Mouse (Mus musculus) MN1 (cell line): ENCODE measurements around the gene Allc.

ENCODE experiments used
- DNase-seq: peaks from one replicate; pipeline ENCODE4 v3.0.0-alpha.2; 2016; ENCODE audit warnings: low spot score

The Allc gene

DNA sequence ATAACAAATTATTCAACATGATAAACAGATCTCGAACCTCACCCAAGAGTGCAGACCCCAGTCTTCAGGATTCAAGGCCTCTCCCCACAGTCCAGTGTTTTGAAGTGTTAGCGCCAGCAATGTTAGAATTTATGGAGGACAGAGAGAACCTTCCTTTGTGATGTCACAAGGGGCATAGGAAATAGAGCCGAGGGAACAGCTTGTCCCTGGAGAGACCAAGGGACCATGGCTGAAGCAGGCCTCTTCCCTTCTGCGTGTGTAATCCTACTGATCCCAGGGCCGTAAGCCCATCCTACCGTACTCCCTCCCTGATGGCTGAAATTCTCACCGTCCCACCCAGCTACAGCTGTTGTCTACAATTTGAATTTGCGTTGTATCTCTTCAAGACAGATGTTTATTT is at the start of gene Allc:
Allc (minus strand) TSS at position 101 of the 400 bp plus-strand sequence.
- no peak for DNase-seq

DNA sequence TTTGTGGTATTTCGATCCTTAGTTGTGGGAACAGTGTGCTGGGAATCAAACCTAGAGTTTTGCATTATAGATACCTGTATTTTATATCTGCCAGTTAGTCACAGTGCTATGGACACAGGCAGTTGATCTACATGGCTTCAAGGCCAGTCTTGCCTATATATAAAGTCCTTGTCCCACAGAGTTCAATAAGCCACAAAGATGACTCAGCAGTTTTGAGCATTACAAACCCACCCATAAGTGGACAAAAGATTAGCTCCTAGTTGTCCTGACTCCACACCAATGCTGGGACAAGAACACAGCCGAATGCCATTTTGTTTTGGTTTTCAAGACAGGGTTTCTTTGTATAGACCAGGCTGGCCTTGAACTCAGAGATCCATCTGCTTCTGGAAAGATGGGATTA is 46.1 kb upstream of the Allc start:
- DNase-seq, result no peak

DNA sequence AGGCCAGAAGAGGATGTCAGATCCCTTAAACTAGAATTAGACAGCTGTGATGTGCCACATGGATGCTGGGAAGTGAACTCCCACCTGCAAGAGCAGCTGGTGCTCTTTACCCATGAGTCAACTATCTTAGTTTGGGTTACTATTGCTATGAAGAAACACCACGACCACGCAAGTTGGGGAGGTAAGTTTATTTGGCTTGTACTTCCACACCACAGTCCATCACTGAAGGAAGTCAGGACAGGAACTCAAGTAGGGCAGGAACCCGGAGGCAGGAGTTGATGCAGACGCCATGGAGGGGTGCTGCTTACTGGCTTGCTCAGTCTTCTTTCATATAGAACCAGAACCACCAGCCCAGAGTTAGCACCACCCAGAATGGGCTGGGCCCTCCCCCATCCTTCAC is 44.8 kb upstream of the Allc start:
- DNase-seq, result no peak

DNA sequence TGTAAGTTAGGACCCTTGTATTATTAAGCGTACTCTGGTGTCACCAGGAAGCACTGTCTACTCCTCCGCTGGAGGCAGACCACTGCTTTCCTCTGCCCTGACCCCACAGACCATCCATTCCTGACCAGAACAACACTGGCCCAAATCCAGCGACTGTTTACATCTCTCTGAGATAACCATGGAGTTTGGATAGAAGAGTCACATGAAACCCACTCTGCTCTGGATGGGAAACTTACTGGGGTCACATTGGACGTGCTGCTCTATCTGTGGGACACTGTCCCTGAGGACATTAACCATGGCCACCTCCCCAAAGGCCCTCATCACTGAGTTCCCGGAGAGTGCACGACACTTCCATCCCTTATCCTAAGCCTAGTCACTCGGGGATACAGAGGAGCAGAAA is 43.1 kb upstream of the Allc start:
- DNase-seq, result no peak

DNA sequence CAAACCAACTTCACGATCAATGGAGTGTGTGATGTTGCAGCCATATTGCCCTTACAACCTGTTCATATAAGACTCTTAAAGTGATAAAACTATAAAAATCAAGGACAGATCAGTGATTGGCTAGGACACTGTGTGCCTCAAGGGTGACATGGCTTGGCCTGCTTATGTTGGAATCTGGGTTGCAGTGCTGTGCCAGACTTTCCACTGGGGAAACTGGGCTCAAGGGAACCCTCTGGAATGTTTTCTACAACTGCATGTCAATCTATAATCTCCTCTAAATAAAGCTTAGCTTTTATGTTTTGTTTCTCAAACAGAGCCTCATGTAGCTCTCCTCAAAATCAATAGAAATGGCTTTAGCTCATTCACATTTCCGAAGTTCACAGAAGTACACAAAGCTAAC is 41.9 kb upstream of the Allc start:
- DNase-seq, result no peak

DNA sequence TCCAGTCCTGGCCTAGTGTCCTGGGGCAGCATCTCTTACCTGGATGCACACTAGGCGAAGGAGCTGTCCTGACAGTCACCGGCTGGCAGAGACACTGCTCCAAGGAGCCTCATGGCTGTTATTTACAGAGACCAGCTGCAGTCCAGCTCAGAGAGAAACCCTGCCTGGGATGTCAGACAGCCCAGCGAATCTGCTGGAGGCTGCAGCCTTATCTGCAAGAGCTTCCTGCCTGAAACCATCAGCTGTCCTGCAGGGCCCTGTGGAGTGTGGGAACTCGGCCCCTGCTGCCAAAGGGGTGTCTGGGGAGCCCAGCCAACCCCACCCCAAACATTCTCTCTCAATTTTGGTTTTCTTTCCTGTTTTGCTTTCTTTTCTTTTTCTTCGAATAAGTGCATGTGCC is 40.9 kb upstream of the Allc start, which contains the start of gene Colec11:
Colec11 (minus strand) TSS at position 183 of the 400 bp plus-strand sequence.
- no peak for DNase-seq

DNA sequence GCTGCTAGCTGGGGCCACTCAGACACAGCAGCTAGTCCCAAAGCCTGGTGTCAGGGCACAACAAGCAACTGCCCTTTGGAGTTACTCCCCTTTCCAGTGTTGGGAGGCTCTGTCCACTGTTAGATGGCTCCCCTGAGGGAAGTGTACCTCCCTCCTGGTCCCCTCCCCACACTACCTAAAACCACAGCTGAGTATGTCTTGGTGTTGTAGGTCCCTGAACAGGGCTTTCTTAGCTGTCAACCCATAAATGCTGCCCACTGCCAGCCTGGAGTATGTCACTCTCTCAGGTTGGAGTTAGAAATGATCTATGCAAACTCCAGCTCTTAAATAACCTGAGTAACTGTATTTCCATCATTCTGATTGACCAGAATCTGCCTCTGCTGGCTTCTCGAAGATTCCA is 40.3 kb upstream of the Allc start:
- DNase-seq, result no peak

DNA sequence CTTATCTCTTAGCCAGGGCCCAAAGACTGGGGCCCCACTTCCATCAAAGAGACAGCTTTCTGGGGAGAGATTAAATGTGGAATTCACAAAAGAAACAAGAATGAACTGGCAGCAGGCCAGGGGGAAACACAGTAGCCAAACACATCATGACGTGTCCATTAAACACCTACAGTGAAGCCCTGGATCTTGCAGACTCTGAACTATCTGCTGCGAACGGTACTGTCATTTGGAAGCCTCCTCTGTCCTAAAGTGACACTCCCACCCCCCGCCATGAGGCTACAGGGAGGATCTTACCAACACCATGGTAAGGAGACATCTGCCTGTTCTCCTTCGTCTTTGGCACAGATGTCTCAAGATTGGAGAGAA is 39.8 kb upstream of the Allc start:
- no peak for DNase-seq

DNA sequence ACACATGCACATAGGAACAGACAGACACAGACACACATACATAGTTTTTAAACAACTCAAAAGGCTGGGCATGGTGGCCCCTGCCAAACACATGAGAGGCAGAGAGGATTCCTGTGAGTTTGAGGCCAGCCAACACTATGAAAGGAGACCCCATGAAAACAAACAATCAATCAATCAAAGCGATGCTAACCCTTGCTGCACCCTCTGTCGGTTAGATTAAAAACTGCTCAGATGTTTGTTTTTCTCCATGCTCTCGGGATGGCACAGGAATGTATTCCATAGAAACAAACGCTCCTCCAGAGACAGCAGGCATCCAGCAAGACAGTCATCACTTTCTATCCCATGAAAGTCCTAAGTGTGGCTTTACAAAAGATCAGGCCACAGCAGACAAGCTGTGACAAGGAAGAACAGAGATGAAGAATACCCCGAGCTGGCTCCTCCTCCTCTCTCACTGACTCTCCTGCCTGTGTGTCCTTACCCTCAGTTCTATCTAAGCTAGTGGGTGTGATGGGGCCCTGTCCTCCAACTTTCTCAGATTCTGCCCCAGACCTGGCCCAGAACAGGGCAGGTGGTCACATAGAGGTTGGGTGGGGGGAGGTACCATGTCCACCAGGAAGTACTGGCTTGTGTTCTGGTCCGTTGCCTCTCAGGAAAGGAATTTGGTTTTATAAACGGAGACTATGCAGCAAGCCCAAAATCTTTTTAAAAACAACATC is 39.3 kb upstream of the Allc start:
- DNase-seq, result no peak

DNA sequence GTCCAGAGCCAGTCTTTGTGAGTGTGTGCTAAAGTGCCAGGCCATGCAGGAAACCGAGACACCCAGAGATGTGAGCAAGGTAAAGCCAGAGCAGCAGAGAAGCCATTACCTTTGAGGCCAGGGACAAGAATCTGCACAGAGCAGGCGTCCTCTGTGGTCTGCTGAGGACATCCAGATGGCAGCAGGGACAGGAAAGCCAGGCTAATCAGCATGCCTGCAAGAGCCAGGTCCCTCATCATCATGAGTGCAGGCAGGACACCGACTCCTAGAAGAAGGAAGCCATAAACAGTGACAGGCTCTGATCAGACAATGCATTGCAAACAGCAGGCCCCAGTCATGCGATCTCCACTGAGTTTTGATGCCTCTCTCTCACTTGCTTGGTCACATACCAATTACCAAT is 35.0 kb upstream of the Allc start:
- no peak for DNase-seq

DNA sequence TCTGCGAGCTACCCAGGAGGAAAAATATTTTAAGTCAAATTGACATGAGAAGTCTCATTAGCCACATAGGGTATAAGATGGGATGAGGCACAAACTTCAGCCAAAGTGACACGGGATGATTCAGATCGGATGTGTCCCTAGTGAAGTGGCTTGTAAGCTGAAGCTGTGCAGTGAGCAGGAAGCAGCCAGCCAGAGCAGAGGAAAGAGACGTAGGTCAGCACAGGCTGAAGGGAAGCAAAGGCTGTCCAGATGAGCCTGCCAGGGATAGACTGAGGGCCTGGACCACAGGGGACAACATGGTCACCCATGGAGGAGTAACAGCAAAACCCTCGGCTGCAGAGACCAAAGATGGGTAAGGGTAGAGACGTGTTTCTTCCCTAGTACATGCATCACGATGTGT is 32.1 kb upstream of the Allc start:
- DNase-seq, result no peak

DNA sequence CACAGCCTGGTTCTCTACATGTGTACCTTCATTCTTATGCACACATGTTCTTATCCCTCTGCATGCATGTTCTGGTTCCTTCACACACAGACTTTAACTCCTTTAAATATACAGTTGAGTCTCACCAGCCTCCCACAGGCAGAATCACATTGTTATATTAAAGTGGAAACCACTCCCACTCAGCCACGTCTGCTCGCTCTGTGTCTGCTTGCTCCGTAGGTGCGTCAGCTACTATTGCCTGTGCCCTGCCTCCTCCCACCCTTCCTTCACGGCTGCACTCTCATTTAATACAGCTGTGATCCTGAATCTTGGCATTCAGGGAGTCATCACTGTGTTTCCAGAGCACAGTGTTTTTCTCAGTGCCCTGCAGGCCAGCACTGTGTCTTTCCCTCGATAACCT is 30.1 kb upstream of the Allc start:
- DNase-seq, result no peak

DNA sequence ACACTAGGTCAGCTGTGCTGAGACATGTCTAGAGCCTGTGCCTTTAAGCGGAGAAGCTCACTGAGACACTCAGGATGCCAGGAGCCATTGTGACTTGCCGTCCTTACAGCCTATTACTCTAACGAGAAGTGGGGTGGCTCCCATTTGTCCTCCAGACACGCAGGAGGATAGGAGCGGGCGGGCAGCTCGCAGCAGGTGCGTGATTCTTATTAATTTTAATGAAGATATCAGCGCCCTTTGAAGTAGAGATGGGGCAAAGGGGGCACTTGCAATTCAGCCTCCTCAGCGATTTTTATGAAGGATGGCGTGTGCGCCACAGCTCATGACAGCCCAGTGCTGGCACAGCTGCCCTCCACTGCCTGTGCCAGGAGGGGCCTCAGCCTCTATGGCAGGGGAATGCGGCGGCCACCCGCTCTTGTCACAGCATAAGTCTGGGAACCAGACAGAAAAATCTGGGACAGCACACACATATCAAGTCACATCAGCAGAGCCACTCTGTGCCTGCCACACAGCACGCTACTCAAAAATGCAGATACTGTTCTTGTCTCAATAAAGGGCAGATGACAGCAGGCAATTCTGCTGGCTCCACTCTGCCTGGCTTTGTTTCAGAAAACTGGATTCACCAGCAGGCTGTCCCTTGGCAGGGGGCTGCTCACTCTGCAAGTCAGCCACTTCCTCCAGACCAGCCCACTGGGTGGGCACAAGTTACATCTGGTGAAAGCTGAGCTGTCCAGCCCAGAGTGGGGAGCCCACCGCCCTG is 25.4 kb upstream of the Allc start:
- DNase-seq, result no peak

DNA sequence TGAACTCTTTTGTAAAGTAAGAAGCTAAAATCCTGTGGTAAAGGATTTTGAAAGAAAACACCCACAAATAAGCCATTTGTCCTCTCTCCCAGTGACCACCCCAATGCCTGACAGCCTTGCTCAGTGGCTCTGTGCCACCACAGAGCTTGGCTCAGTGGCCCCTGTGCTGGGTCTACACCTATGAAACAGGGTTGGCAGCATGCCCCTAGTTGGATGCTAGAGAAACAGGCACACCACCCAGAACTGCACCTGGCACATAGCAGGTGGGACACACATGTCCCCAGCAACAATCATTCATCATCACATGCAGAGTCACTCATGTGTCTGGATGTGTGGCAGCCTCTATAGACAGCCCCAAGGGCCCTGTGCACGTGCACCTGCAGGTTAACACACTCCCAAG is 21.2 kb upstream of the Allc start:
- no peak for DNase-seq

DNA sequence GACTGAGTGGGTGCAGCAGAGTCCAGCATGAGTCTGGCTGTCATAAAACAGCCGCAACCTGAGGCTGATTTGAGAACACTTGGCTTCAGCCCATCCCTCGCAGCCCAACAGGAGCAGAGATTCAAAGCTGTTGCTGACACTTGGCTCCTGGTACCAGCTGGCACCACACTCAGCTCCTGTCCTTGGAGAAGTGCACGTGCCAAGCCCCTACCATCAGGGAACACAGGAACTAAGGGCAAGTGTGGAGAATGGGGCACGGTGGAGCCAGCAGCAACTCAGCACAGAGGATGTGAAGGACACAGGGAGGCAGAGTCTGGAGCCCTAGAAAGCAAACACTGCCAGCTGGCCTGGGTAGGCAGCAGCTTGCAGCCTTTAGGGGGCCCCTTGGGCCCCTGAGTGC is 19.9 kb upstream of the Allc start:
- DNase-seq, result no peak

DNA sequence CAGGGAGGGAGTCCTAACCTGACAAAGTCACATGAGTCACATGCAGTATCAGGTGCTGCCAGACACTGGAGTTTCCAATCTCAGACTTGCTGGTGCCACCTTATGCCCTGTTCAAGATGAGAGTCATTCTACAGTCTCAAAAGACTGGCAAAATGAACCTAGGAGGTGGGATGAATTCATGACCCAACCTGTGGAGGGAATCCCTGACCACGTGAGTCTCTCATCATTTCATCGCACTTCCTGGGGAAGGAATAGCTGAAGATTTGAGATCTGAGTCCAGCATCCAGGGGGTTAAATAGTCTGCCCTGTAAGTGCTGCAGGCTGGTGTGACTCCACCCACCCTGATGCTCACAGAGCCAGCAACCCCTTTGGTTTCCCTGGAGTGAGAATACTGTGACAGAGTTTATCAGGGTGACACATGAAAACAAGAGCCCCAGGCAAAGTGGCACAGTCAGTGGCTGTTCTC is 16.2 kb upstream of the Allc start:
- DNase-seq, result no peak

DNA sequence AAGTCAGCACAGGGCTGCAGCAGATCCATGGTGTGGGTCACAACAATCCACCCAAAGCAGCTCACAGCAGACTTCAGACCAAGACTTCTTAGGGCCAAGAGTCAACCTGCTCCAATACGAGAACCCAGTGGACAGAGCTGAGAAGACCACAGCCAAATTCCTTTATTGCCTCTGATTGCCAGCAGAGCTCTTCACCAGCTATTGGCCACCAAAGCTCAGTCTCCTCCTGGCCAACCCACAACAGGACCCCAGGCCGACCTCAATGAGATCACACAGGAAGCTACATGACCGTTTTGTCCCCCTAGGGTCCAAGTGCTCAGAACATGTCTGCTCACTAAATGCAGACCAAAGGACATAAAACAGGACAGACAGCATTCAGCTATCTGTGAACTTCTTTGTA is 15.8 kb upstream of the Allc start:
- DNase-seq, result no peak

DNA sequence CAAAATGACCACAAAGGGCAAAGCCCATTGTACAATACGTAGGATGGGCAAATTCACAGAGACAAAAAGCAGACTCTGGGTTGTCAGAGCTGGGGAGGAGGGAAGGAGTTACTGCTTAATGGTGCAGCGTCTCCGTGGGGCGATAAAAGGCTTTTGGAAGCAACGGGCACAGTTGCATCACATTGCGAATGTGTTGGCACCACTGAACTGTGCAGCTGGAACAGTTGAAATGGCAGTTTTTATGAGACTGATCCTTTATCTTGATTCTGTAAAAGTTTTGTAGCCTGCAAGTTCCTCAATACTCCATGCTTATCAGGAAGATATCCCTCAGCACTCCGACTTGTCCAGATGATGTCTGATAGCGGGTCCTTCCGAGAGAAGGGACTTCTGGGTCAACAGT is 15.4 kb upstream of the Allc start:
- DNase-seq, result no peak

DNA sequence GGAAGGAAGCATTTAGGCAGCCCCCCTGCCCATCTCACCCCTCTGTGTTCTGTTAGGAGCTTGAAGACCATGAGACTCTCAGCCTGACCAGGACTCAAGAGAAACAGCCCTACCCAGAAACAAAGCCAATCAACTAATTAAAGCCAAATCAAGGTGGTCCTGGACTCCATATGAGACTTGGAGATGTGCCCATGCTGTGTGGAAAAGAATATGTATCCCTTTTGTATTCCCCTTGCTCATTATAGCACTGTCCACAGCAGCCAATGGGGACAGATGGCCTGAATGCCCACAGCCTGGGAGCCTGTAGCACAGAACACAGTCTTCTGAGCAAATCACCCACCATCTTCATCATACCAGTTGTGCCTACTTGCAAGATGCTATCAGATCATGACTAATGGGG is 14.5 kb upstream of the Allc start:
- DNase-seq, result no peak

DNA sequence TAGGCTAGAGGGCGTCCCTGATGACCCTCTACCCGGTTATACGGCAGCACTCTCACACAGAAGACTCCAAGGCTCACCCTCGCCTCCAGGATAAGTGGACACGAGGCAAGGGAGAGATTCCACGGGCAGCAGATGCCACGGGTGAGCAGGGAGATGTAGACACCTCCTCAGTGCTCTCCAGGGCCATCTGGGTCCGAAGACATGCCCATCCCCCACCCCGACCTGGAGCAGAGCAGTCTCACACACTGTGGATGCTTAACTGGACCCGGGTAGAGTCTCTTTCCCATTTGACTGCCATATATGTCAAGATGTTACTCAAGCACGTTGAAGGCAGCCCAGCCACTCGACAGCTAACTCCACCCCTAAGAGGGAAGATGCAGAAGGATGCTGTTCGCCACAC is 8.1 kb upstream of the Allc start:
- no peak for DNase-seq

DNA sequence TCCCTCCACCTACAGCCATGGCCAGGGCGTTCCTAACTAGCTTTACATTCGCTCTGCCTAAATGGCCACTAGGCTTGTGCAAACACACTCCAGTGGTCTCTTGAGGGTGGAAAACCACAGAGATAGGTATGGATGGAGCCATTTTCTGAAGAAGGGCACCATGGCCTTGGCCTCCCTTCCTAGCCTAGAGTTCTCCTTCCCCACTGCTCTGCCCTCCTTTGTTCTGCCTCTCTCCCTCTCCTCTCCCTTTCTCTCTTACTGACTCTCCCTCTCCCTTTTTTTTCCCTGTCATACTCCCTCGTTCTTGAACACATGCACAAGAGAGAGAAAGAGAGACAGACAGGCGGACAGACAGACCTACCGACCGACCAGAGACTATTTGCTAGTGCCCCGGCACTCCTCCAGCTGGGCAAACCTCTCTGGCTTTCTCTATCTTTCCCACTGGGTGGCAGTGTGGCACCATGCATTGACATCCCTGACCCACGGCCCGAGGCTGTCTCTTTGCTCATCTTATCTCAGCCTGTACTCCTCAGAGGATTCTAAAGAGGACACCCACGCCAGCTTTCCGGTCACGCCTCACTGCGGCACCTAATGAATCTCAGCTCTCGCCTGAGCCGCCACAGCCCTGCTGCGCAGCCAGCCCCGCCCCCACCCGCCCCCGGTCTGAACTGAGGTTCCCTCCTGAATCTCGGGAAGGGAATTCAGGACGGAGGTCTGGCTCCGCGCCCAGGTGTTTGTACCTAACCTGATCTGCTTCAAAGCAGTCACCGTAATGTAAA is 7.0 kb upstream of the Allc start:
- DNase-seq, result peak; percentile 92

DNA sequence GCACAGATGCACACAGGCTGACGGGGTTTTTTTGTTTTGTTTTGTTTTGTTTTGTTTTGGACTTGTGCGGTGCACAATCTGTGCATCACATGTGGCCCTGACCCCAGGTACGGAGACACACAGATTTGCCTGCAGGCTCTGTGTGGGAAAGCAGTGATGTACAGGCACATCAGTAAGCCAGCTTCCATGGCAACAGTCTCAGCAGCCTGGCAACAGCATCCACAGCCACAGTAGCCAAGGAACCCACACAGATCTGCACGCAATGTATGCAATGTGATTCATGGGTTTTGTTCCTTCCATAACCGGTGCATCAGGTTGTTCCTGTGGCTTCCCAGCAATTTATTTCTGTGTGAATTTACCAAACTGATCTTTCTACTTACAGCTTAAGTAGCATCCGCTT is 5.6 kb upstream of the Allc start:
- DNase-seq, result no peak

DNA sequence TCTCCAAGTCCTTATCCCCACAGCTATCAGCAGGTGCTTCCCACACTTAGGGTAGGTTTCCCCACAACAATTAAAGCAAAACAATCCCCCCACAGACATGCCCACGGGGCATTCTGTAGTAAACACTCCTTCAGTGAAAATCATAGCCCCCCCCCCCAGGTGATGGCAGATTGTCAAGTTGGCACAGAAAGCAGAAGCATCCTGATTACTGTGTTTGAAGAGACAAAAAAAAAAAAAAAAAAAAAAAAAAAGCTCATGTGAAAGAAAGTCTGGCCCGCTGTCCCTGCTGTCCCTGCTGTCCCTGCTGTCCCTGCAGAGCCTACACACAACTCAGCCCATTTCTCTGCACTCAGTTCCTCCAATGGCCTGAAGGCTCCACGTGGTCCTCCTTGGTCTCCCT is 1.7 kb upstream of the Allc start:
- DNase-seq, result no peak
